Mouse (Mus musculus): ENCODE measurements at regions not wholly inside any gene's neighbourhood (a gene's known extent, or its start where the extent isn't known, plus 50 kb on each side); places are given as distances from the start of the nearest gene placed in this dataset.
"Not testable (repeated sequence)": the region's sequence is repeated elsewhere in the genome, so short reads cannot be mapped to it uniquely, and the experiment has no call there.

GRCm38 (mm10) chr2:129883417-129883816 lies 83.1 kb downstream of the Stk35 start:
- no peak for DNase-seq

DNA sequence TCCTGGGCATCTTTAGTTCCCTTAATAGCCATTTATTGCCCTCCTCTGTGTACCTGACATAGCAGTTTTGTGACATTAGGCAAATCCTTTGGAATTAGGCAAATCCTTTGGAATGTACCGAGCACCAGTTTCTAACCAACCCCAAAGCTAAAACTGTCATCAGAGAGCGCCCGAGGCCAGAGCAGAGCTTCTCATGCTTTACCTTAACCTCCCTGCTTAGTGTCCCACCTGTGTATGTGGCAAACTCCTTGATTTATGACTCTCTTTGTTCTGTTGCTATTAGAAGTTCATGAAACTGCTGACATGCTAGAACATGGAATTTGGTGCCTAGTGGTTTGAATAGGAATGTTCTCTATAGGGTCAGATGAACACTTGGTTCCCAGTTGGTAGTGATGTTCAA lies 84.0 kb downstream of the Stk35 start:
- no peak for DNase-seq

DNA sequence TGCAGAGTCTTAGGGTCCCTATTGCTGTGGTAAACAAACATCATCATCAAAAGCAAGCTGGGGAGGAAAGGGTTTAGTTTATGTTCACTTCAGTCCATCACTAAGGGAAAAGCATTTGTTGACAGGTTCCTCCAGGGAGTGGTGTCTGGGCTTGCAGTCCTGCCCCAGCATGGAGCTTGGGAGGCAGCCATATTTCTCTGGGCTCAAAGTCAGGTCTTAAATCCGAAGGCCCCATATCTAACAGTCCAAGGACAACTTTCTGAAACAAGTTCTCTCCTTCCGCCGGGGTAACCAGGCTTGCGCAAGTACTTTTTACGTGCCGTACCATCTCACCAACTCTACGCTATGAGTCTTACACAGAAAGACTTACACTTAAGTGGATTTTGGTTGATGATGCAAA lies 85.2 kb downstream of the Stk35 start:
- peak; percentile 34 for DNase-seq

GRCm38 (mm10) chr2:129893231-129893630 lies 92.9 kb downstream of the Stk35 start:
- DNase-seq: no peak

- no peak for DNase-seq
Observed at GRCm38 (mm10) chr2:129893832-129894231, 93.5 kb downstream of the Stk35 start.

GRCm38 (mm10) chr2:129894906-129895305 lies 94.6 kb downstream of the Stk35 start:
- no peak for DNase-seq

GRCm38 (mm10) chr2:129895369-129895768 lies 95.1 kb downstream of the Stk35 start:
- DNase-seq: no peak

GRCm38 (mm10) chr2:129896696-129897095 lies 96.4 kb downstream of the Stk35 start:
- no peak for DNase-seq

DNA sequence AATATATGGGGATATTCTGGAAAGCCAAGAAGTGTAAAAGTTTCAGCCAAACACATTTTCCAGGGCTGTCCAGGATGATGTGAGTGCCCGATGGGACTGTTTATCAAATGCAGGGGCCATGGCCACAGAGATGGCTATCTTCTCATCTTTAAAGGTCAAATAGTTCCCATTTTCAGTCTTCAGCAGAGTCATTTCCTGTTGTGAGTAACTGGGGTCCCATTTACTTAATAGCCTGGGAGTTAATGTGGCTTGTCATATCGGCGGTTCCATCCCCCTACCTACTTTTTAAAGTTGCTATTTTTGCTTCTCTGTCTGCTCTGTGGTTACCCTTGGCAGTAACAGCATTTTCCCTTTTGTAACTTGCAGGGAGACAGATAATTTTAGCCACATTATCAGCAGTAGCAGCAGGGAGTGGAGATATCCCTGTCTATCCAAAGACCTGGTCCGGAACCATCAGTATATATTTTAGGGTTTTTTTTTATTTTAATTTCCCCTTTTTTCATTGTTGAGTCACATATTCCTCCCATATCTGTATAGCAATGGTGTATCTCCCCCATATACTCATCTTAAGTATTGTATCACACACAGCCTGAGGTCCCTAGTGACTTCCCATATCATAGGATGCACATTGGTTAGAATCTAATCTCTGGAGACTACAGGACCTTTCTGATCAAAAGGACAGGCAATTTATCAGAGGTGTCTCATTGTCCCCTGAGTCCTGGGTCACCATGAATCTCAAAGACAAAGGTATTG lies 103.2 kb downstream of the Stk35 start:
- DNase-seq: no peak

- DNase-seq: no peak
Observed at GRCm38 (mm10) chr2:129904753-129905152, 104.4 kb downstream of the Stk35 start.

DNA sequence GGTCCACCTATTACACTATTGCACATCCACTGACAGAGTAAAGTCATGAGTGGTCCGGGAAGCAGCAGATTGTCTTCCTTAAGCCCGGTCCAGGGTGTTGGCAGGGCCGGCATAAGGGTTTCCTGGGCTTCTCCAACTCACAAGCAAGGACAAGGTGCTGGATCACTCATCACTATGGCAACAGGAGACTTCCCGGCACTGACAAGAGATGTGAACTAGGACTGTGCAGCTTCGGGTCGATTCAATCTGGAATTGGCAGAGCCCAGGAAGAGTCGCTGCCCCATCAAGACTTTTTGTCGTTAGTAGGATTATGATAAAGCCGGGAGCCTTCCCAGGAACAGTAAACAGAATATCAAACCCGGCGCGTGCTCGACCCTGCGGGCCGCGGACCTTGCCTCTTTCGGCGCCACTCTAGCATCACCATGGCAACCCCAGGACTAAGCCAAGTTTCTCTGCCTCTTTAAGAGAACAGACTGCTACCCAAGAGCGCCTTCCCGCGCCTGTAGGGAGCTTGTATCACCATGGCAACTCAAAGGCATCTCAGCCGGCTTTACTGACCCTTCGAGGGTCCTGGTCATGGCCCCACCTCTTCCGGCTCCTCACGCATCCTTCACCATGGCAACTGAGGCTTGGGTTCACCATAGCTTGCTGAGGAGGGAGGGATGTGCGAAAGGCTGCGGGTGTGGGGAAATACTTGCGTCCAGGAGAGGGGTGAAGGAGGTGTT lies 103.3 kb upstream of the Tgm3 start:
- DNase-seq: peak; percentile 41

DNA sequence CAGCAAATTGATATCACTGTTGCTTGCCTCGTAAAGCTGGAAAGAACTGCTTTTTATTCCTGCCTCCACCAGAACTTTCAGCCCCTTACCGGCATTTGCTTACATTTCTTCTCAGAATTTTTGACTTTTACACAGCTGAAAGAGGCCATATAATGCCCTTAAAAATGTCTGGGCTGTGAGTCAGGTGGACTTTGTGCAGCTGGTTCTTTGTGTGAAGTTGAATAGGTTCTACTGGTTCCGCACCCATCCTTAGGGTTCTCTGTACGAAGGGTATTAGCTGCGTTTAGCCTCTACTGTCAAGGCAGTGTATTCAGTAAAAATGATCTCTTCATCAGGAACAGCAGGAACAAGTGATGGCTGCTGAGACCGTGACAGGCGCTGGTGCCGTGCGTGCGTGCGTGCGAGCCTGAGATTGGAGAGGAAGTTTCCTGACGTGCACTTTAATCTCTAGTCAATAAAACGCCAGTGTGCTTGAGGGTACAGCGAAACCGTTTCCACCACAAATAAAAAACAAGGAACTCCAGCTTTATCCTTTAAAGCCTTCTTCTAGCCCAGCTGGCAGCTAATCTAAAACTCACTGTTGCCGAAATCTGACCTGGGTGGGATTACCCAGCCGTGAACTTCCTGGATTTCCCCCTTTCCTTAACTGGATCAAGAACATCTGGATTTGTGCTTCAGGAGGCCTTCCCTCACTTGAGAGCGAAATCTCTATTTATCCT lies 100.8 kb upstream of the Tgm3 start:
- DNase-seq: no peak

DNA sequence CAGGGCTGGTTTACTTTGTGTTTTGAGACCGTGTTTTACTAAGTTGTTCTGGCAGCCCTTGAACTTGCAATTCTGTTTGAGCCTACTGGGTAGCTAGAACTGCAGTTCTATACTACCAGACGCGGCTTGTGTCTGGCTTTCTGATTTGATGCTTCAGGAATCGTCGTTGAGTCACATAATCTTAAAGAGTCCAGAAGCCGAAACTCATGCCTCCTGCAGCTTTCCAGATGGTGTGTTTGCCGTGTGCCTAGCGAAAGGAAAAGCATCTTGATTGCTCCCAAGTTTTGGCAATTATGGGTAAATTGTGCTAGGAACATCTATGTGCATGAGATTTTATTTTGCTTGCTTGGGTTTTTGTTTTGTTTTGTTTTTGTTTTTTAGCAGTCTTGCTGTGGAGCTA lies 99.6 kb upstream of the Tgm3 start:
- DNase-seq: no peak

DNA sequence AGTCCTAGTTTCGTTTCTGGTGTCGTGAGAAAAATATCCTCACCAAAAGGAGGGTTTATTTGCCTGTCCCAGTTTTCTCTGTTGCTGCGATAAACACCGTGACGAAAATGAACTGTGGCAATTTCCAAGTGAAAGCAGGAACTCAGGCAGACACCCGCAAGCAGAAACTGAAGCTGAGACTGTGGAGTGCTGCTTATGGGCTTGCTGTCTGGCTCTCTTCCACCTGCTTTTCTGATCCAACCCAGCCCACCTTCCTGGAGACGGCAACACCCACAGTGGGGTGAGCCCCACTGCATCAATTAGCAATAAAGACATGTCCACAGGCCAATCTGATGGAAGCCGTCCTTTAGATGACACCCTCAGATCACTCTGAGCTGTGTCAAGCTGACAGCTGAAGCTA lies 97.9 kb upstream of the Tgm3 start:
- DNase-seq: no peak

DNA sequence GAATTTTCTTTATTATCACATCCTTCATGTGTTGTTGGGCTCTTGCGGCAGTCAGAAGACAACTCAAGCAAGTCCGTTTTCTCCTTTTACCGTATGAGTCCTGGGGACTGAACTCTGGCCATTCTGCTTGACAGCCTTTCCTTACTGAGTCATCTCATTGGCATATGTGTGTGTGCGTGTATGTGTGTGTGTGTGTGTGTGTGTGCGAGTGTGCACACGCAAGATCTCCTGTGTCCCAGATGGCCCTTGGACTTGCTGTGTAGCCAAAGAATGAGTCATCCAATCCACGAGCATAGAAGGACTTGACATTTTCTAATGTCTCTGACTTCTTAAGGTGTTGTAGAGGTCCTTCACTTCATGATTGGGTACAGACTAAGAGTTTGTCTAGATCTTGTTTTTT lies 95.7 kb upstream of the Tgm3 start:
- DNase-seq: no peak

GRCm38 (mm10) chr2:129918141-129918790 lies 93.9 kb upstream of the Tgm3 start:
- no peak for DNase-seq

DNA sequence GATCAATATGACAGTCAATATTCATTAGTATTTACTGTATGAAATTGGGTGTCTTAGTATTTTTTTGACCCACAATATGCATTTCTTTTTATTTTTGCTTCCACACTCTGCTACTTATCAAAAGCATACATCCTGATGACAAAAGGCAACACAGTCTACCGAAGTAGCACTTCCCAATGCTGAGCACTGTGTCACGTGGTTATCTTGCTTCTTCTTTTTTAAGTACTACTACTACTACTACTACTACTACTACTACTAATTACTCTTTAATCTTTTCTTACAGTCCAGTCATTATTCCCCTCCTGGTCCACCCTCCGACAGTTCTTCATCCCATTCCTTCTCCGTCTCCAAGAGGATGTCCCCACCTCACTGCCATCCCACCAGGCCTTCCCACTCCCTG lies 92.6 kb upstream of the Tgm3 start:
- DNase-seq: no peak

GRCm38 (mm10) chr2:129927218-129927617 lies 84.9 kb upstream of the Tgm3 start:
- no peak for DNase-seq

- DNase-seq: no peak
Observed at GRCm38 (mm10) chr2:129933578-129933977, 78.6 kb upstream of the Tgm3 start.

DNA sequence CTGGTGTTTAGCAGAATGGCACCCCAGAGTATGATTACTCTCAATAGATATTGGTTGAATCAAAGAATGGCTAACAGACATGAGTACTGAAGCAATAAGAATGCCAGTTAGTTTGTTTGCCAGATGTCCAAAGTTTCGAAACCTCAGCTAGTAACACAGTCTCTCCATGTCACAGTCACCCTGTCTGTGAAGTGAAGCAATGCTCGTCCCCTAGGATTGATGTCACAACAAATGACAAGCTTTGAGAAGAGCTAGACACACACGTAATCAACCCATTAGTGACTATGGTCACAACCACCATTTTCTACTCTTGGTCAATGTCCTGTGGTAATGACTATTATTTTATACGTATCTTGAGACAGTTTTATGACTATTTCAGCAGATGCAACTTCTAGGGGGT lies 69.3 kb upstream of the Tgm3 start:
- DNase-seq: no peak

DNA sequence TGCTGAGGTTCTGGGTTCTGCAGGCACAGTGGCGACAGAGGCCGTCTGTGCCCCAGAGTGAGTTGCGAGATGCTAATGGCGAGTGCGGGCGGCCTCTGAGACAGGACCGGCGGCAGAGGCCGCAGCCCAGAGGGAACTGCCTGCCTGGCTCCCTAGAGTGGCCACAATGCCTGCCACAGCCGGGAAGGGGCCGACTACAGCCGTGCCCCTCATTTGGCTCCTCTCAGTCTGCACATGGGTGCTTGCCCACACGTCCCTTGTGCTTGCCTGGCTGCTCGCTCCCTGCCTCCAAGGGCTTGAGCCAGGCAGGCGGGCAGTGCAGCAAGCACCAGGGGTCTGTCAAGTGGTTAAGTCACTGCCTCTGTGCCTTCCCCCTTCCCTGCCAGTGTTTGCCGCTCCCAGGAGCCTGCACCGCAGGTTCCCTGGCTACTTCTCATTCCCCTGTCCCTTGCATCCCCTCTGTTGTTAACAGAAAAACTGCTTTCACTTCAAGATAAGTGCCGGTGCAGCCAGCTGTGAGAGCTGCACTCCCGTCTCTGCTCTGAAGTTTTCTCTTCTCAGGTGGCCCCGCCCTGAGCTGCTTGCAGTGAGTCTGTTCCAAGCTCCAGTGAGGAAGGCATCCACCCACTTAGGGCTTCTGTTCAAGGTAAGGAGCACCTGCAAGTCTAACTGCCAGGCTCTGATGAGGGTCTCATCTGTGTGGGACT lies 64.1 kb upstream of the Tgm3 start:
- no peak for DNase-seq

DNA sequence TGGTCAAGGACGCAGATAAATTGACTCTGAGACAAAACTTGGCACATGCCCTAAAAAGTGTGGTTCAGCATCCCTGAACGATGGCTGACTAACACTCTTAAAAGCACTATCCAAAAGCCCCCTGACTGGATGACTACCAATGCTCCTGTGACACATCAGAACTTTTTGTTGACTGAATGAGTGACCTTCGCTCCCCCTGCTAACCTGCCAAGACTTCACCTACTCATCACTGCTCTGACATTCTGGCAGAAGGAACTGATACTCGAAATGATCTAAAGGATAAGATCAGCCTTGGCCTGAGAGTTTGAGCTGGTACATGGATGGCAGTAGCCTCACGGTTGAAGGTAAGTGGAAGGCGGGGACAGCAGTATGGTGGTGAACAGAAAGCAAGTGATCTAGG lies 62.4 kb upstream of the Tgm3 start:
- not testable (repeated sequence) for DNase-seq

DNA sequence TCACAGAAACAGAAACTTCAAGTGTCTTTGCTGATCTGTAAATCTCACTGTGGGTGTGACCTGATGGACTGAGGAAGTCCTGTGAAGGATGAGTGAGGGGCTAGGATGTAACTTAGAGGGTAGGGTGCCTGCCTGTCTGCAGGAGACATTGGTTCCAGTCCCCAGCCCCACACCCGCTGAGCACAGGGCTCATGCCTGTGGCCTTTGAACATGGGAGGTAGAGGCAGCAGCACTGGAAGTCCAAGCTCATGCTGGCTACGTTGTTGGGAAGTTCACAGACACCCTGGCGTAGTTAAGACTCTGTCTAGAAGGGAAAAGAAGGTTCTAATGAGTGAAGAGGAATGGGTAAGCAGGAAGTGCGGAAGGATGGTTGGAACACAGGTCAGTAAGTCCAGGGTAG lies 59.7 kb upstream of the Tgm3 start:
- no peak for DNase-seq
